Mouse (Mus musculus) forebrain, embryonic 13.5 days (tissue): ENCODE data around the gene Sgip1. TPM values are rescaled to one million over a fixed set of nuclear protein-coding genes. Genes with fewer than 3 reads are reported as not detected.

ENCODE experiments used
- ATAC-seq: fragments of 200-750 bp; cut with Nextera tagmentation; 2 replicates; pipeline ENCODE4 v1.8.0; 2017
- H3K27ac ChIP-seq: fragments of 300-500 bp; sonication (generic); 2 replicates; pipeline ENCODE4 v1.5.1; 2015; ENCODE audit warnings: inconsistent platforms, mild to moderate bottlenecking, moderate library complexity
- H3K27me3 ChIP-seq: fragments of 300-500 bp; sonication (generic); 2 replicates; pipeline ENCODE4 v1.6.1; 2015; ENCODE audit warnings: mild to moderate bottlenecking, inconsistent platforms
- H3K36me3 ChIP-seq: fragments of 300-500 bp; sonication (generic); 2 replicates; pipeline ENCODE4 v1.6.1; 2015; ENCODE audit warnings: mild to moderate bottlenecking, inconsistent platforms; ENCODE audit not compliant: poor library complexity, severe bottlenecking
- H3K4me1 ChIP-seq: fragments of 300-500 bp; sonication (generic); 2 replicates; pipeline ENCODE4 v1.6.1; 2015; ENCODE audit warnings: inconsistent platforms
- H3K4me2 ChIP-seq: fragments of 300-500 bp; sonication (generic); 2 replicates; pipeline ENCODE4 v1.6.1; 2015; ENCODE audit warnings: inconsistent platforms, mild to moderate bottlenecking, moderate library complexity
- H3K4me3 ChIP-seq: fragments of 300-500 bp; sonication (generic); 2 replicates; pipeline ENCODE4 v1.5.1; 2015; ENCODE audit warnings: mild to moderate bottlenecking, inconsistent platforms
- H3K9ac ChIP-seq: fragments of 300-500 bp; sonication (generic); 2 replicates; pipeline ENCODE4 v1.6.1; 2015; ENCODE audit warnings: mild to moderate bottlenecking, inconsistent platforms
- H3K9me3 ChIP-seq: fragments of 300-500 bp; sonication (generic); replicated peaks from 2 replicates; pipeline ENCODE4 v1.6.1; 2016; ENCODE audit warnings: inconsistent platforms
- WGBS: fragments of 180-500 bp; shearing (Covaris S2); methylation state at CpG from one replicate; pipeline ENCODE4 v1.1.7; 2015; 5-methylcytosine and 5-hydroxymethylcytosine counted together
- polyA plus RNA-seq: library from polyadenylated mRNA; unstranded; fragments of >200 nt; fragmentation: Nextera tagmentation; extraction: Ambion mirVana; gene quantifications from 2 replicates; pipeline ENCODE4 v1.2.1, GENCODE M21; 2015

Sgip1 gene
- 37.8 and 40.4 TPM in 2 replicates for polyA plus RNA-seq

DNA sequence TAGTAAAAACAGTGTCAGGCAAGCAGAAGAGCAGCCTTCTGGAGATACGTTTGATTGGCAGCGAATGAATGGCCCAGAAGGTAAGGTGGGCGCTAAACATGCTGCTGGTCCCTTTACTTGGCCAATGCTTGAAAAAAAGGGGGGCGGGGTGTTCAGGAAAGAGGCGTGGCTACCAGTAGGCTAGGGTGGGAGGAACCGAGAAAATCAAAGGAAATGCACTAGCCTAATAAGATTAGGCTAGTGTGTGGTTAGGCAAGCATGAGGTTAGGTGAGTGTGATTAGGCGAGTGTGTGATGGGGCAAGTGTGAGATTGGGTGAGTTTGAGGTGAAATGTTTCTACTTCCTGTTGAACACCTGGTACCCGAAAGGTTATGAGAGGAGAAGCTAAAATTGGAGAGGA lies at the start of gene Sgip1:
Sgip1 (plus strand) TSS at position 11 of the 400 bp plus-strand sequence.
- 64% methylated on average over 8 of the region's 8 CpGs for WGBS
- Histone ChIP-seq H3K4me3 (no peak within 1 kb of the TSS), H3K9ac (no peak within 1 kb of the TSS), H3K36me3 (no peaks in the 10 kb centered on the region), H3K4me1 (no peaks in the 10 kb centered on the region), H3K27ac (no peak within 1 kb of the TSS), H3K27me3 (no peaks in the 10 kb centered on the region), H3K9me3 (no peaks in the 10 kb centered on the region), H3K4me2 (no peak within 1 kb of the TSS)
- no peak for ATAC-seq

DNA sequence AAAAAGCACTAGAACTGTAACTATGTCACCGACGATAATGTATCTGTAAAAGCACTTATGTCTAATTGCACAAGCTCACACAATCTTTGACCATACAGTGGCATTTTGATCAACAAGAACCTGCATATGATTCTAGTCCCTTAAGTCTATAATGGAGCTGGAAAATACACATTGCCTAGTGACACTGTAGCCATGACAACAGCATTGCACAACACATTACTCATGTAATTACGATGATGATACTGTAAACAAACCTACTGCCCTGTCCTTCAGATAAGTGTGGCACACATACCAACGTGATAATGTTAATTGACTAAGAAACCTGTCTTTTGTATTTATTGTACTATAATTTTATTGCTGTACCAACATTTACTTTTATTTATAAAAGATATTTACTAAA lies 49.7 kb upstream of the Sgip1 start:
- H3K4me2 ChIP-seq: no peak overlapping the region
- no peak overlapping the region for H3K4me3 ChIP-seq
- no peak overlapping the region for H3K9ac ChIP-seq
- H3K9me3 ChIP-seq: no peaks in the 10 kb centered on the region
- 70% methylated on average over 4 of the region's 4 CpGs for WGBS
- H3K36me3 ChIP-seq: no peaks in the 10 kb centered on the region
- ATAC-seq: no peak
- no peaks in the 10 kb centered on the region for H3K4me1 ChIP-seq
- no peak overlapping the region for H3K27ac ChIP-seq
- H3K27me3 ChIP-seq: no peaks in the 10 kb centered on the region

DNA sequence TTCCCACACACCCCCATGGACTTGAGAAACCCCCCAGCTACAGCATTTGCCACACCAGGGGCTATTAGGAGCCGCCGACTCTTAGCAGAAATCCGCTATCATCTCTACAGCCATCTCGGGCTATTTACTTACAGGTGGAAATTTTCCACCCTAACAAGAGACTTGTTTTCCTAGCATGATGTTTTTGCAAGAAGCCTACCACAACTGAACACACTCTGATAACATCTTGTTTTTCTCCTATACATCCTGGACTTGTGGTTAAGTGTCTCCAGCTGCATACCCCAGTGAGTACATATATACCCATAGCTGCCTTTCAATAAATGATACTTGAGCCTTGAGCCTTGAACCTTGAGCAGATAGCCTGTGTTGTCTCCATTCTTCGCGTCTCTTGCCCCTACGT lies 43.1 kb upstream of the Sgip1 start:
- H3K27ac ChIP-seq: no peak overlapping the region
- H3K4me2 ChIP-seq: no peak overlapping the region
- H3K4me1 ChIP-seq: no peaks in the 10 kb centered on the region
- no peaks in the 10 kb centered on the region for H3K36me3 ChIP-seq
- no peaks in the 10 kb centered on the region for H3K9me3 ChIP-seq
- H3K27me3 ChIP-seq: no peaks in the 10 kb centered on the region
- ATAC-seq: no peak
- H3K4me3 ChIP-seq: no peak overlapping the region
- H3K9ac ChIP-seq: no peak overlapping the region
- 96% methylated on average over 7 of the region's 7 CpGs for WGBS

DNA sequence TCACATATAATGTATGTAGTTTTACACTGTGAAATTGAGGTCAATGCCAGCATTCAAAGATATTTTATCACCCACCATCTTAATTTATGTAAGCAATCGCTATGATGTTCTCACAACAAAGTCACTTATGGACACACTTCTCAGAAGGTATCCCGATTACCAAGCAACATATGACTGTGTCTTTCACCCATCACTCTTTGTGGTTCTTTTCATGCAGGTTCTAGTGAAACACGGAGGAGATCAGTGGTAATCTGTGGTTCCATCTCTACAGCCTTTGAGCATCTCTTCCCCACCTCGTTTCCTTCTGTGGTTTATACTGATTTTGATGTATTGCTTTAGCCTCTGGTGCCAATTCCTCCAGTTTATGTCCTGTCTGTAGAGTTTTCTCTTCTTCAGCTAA lies 29.4 kb upstream of the Sgip1 start:
- 88% methylated on average over 4 of the region's 4 CpGs for WGBS
- no peaks in the 10 kb centered on the region for H3K4me1 ChIP-seq
- no peak for ATAC-seq
- H3K4me3 ChIP-seq: no peak overlapping the region
- H3K27me3 ChIP-seq: no peaks in the 10 kb centered on the region
- no peak overlapping the region for H3K27ac ChIP-seq
- no peak overlapping the region for H3K4me2 ChIP-seq
- H3K9ac ChIP-seq: no peak overlapping the region
- H3K36me3 ChIP-seq: no peaks in the 10 kb centered on the region
- H3K9me3 ChIP-seq: no peaks in the 10 kb centered on the region

DNA sequence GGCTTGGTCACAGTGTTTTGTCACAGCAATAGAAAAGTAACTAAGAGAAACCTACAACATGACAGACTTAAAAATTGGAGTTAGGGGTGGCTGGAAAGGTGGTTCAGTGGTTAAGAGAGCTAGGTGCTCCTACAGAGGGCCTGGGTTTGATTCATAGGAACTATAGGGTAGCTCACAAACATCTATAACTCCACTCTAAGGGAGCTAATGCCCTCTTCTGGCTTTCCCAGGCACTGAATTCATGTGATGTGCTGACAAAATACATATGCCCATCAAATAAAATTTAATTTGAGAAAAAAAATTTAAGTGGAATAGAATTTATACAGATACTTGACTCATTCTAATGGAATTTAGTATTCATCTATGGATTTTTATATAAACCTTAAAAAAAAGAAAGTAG lies 25.6 kb upstream of the Sgip1 start:
- no peaks in the 10 kb centered on the region for H3K9me3 ChIP-seq
- H3K4me2 ChIP-seq: no peak overlapping the region
- H3K27me3 ChIP-seq: no peaks in the 10 kb centered on the region
- no peak for ATAC-seq
- no peaks in the 10 kb centered on the region for H3K4me1 ChIP-seq
- no peak overlapping the region for H3K27ac ChIP-seq
- no peak overlapping the region for H3K9ac ChIP-seq
- H3K36me3 ChIP-seq: no peaks in the 10 kb centered on the region
- H3K4me3 ChIP-seq: no peak overlapping the region

DNA sequence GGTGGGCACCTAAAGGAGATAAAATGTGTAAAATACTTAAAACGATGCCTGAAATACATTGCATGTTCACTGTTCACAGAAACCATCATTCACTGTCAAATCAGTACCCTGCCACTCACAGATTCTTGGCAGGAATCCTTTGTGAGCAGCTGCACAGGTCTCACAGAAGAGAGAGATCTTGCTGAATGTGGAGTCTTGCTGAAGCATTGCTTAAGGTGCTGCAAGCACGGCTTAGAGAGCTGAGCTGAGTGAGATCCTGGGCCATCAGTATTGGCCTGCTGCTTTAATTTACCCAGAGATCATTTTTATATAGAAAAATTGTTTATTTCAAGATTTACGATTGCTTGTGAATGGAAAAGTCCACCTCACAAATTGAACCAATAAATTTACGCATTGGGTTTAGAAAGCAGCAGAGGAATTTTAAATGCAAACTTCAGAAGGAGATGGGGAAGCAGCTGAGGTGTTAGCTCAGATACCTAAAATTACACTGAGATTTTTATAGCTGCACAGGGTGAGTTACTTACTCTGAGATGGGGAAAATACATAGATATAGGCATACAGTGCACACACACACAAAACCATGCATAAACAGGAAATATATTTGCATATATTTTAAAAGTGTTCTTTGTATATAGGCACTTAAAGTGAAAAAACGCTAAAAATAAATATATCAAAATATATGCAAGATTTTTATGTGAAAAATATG lies 23.8 kb upstream of the Sgip1 start:
- H3K27ac ChIP-seq: no peak overlapping the region
- ATAC-seq: no peak
- H3K27me3 ChIP-seq: no peaks in the 10 kb centered on the region
- no peak overlapping the region for H3K9ac ChIP-seq
- H3K4me1 ChIP-seq: no peaks in the 10 kb centered on the region
- WGBS: 79% methylated on average over 5 of the region's 5 CpGs
- H3K36me3 ChIP-seq: no peaks in the 10 kb centered on the region
- no peak overlapping the region for H3K4me3 ChIP-seq
- no peak overlapping the region for H3K4me2 ChIP-seq
- H3K9me3 ChIP-seq: no peaks in the 10 kb centered on the region

DNA sequence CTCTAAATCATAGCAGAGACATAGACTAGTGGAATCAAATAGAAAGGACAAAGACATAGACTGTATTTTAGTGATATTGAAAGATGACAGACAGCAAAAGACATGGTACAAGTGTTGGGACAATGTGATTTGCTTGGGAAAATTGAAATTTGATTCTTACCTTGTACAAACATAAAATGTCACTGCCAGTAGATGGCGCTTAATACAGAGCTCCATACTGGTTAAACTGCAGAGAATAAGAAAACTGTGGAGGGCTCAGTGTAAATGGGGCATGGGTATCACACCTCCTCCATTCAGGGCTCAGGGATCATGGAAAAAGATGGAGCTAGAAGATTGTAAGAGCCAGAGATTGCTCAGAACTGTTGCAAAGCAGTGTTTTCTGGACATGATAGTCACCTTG lies 21.6 kb upstream of the Sgip1 start:
- Histone ChIP-seq H3K4me2 (no peak overlapping the region), H3K9ac (no peak overlapping the region), H3K9me3 (no peaks in the 10 kb centered on the region), H3K4me1 (no peaks in the 10 kb centered on the region), H3K36me3 (no peaks in the 10 kb centered on the region), H3K27me3 (no peaks in the 10 kb centered on the region), H3K4me3 (no peak overlapping the region), H3K27ac (no peak overlapping the region)
- no peak for ATAC-seq
- WGBS: 5% methylated on average over 1 of the region's 1 CpGs

DNA sequence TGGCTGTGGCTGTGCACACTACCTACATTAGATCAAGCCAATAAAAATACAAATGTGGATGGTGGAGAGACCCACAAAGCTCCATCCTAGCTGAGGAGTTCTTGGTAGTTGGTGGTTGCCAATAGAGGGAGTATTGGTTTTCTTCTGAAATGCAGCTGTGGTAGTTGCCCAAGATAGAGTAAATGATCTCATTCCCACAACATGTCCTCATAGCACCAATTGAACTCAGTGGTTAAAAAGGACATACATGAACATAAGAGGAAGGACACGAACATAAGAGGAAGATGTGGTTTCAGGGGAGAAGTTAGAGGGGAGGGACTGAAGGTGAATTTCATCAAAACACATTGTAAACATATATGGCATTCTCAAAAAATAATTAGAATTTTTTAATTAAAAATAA lies 21.1 kb upstream of the Sgip1 start:
- WGBS: 79% methylated on average over 1 of the region's 1 CpGs

DNA sequence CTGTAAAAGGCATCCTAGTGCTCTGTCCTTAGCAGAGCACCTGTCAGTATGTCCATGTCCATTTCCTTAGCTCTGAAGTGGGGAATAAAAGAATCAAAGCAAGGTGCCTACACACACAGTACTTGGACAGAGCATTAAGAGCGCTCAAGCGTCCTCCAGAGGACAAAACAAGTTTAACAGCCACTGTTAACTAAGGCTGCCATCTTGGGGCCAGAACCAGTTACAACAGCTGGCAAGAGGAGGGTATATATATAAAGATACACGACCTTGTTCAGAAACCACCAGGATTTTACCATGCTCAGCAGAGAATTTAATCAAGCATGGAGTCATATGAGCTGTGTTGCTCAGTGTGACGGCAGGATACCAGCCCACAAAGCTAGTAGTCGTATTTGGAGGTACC lies 16.7 kb upstream of the Sgip1 start:
- Histone ChIP-seq H3K4me1 (no peaks in the 10 kb centered on the region), H3K27ac (no peak overlapping the region), H3K4me2 (no peak overlapping the region), H3K4me3 (no peak overlapping the region), H3K36me3 (no peaks in the 10 kb centered on the region), H3K9me3 (no peaks in the 10 kb centered on the region), H3K9ac (no peak overlapping the region), H3K27me3 (no peaks in the 10 kb centered on the region)
- WGBS: 79% methylated on average over 5 of the region's 5 CpGs
- no peak for ATAC-seq

More for the DNA sequence above, 21.1 kb upstream of the Sgip1 start:
- Histone ChIP-seq H3K4me3 (no peak overlapping the region), H3K9me3 (no peaks in the 10 kb centered on the region), H3K27ac (no peak overlapping the region), H3K4me1 (no peaks in the 10 kb centered on the region), H3K36me3 (no peaks in the 10 kb centered on the region), H3K9ac (no peak overlapping the region), H3K27me3 (no peaks in the 10 kb centered on the region), H3K4me2 (no peak overlapping the region)
- no peak for ATAC-seq

DNA sequence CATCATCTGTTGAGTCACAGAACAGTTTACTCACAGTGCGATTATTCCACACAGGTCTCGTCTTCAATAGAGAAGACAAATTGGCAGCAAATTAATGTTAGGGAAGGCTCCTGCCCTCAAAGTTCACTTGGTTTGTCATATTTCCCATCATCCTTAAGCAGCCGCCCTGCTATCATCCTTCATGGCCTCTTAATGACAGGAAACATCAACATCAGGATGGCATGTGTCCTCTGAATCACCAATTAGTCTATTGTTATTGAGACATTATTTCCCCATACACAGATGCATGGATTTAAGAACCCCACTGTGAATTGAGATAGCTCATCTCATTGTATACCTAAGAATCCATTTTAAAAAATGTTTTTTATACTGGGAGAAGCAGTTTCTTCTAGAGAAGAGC lies 10.1 kb upstream of the Sgip1 start:
- Histone ChIP-seq H3K27ac (no peak overlapping the region), H3K27me3 (no peaks in the 10 kb centered on the region), H3K9me3 (no peaks in the 10 kb centered on the region), H3K4me3 (no peak overlapping the region), H3K36me3 (no peaks in the 10 kb centered on the region), H3K9ac (no peak overlapping the region), H3K4me1 (no peaks in the 10 kb centered on the region), H3K4me2 (no peak overlapping the region)
- ATAC-seq: no peak
- 79% methylated on average over 3 of the region's 3 CpGs for WGBS

DNA sequence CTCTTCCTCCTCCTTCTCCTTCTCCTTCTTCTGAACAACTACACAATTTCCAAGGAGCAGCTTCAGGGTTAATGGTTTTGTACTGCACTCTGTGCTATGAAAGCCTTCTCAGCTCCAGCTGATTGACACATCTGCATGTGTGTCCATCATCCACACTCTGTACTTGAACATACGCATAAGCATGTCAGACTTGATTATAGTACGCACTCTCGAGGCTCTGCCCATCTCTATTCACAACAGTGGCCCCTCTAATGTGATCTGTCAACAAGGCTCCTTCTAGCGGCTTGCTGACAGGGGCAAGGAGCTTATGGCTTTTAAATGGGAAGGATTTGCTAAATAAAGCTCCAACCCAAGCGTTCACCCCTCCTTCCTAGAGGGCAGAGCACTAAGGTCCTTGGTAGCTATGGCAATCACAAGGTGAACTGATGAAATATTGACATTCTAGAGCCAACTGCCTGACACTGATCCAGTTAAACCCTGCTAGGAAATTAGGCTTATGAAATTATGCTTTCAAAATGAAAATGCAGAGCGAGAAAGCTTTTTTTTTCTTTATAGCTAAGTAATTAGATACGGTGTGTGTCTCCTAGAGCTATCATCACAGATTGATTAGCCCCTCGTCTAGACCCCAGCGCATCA lies 7.0 kb upstream of the Sgip1 start:
- no peaks in the 10 kb centered on the region for H3K36me3 ChIP-seq
- no peak overlapping the region for H3K9ac ChIP-seq
- no peaks in the 10 kb centered on the region for H3K4me1 ChIP-seq
- H3K27ac ChIP-seq: no peak overlapping the region
- H3K4me3 ChIP-seq: no peak overlapping the region
- WGBS: 68% methylated on average over 9 of the region's 9 CpGs
- ATAC-seq: no peak
- no peak overlapping the region for H3K4me2 ChIP-seq
- H3K27me3 ChIP-seq: no peaks in the 10 kb centered on the region
- H3K9me3 ChIP-seq: no peaks in the 10 kb centered on the region

DNA sequence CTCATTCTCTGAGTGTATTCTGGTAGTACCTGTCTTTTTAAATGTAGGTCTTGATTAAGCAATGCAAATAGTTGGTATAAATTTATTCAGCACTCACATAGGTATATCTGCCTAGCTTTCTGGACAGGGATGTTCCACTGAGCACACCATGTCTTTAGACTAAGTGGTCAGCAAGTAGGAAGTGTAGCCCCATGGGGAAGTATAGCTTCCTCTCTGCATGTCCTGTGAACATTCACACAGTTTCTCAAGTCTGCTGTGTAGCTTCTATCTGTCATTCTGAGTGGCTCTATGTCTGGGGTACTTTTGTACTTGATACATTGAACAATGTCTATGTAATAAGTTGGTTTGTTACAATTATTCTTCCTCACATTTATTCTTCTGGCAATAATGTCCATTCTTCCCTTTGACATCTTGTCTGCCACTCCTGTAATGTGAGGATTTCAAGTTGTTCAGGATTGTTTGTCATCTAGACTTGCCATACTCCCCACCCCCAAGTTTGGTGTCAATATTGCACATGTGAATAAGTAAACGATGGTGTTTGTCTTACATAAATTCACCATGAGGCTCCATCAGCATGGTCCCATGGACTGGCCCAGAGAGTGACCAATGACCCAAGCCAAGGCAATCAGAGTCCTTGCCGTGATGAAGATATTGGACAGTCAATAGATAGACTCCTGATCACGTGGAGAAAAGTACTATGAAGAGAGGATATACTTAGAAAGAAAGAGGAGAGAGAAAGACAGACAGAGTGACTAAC lies 12.4 kb downstream of the Sgip1 start:
- H3K9me3 ChIP-seq: no peaks in the 10 kb centered on the region
- WGBS: 79% methylated on average over 3 of the region's 3 CpGs
- H3K4me1 ChIP-seq: peaks cover under 1% of the 10 kb centered on the region; the same call in 1 of the 2 replicates
- no peak overlapping the region for H3K4me3 ChIP-seq
- H3K27ac ChIP-seq: no peak overlapping the region
- ATAC-seq: no peak
- H3K27me3 ChIP-seq: no peaks in the 10 kb centered on the region
- H3K9ac ChIP-seq: no peak overlapping the region
- H3K36me3 ChIP-seq: no peaks in the 10 kb centered on the region
- H3K4me2 ChIP-seq: no peak overlapping the region
